Mouse (Mus musculus) erythroid progenitor cell, adult 5-6 weeks (primary cell): Measurements from ENCODE around the gene Slc17a7. TPM values are rescaled to one million over a fixed set of nuclear protein-coding genes. Genes with fewer than 3 reads are reported as not detected.

ENCODE experiments used
- ATAC-seq: replicated peaks from 2 replicates; pipeline ENCODE4 v1.8.0; 2016; ENCODE audit warnings: moderate number of reproducible peaks, mild to moderate bottlenecking, moderate TSS enrichment, inconsistent platforms; ENCODE audit not compliant: poor library complexity, low FRiP score, severe bottlenecking
- total RNA-seq, 2 experiments: library from RNA; stranded (forward) in 1 of 2; stranded (reverse) in 1 of 2; fragments of 150-400 nt in 1 of 2; fragments of 186-747, 209-891 nt in 1 of 2; gene quantifications; 2 replicates each; pipeline versions ENCODE4 v1.2.3 to v1.2.4; 2015 to 2017; ENCODE audit warnings: low replicate concordance in 2 of 2

Slc17a7 gene
- total RNA-seq, 2 experiments from 2014 or later, result not detected

- no peak for ATAC-seq
Observed at GRCm38 (mm10) chr7:45129776-45130512, 33.8 kb upstream of the Slc17a7 start.

GRCm38 (mm10) chr7:45131850-45132249, 31.9 kb upstream of the Slc17a7 start:
- ATAC-seq, result no peak

GRCm38 (mm10) chr7:45133446-45134159, 30.1 kb upstream of the Slc17a7 start:
- no peak for ATAC-seq

GRCm38 (mm10) chr7:45134544-45135026, 29.2 kb upstream of the Slc17a7 start:
- ATAC-seq, result peak; percentile 41

- 0 out of 2 replicates have a peak, but pooled peaks have one; percentile 1 for ATAC-seq
Observed at GRCm38 (mm10) chr7:45135370-45135769, 28.4 kb upstream of the Slc17a7 start.

GRCm38 (mm10) chr7:45135993-45136567, 27.7 kb upstream of the Slc17a7 start, which contains the start of the genes Gm45713 and Flt3l:
TSS of gene Gm45713 (minus strand) at chr7:45136231.
TSS of gene Flt3l (minus strand) at chr7:45136432.
- ATAC-seq, result peak; percentile 85

- ATAC-seq, result no peak
Observed at GRCm38 (mm10) chr7:45137171-45138006, 26.4 kb upstream of the Slc17a7 start.

GRCm38 (mm10) chr7:45138403-45138802, 25.3 kb upstream of the Slc17a7 start:
- ATAC-seq, result no peak

- no peak for ATAC-seq
Observed at GRCm38 (mm10) chr7:45139904-45140723, 23.6 kb upstream of the Slc17a7 start.

- no peak for ATAC-seq
Observed at GRCm38 (mm10) chr7:45141319-45141718, 22.4 kb upstream of the Slc17a7 start.

- ATAC-seq, result no peak
Observed at GRCm38 (mm10) chr7:45141914-45142313, 21.8 kb upstream of the Slc17a7 start.

- no peak for ATAC-seq
Observed at GRCm38 (mm10) chr7:45144368-45145174, 19.2 kb upstream of the Slc17a7 start.

- ATAC-seq, result no peak
Observed at GRCm38 (mm10) chr7:45145460-45145859, 18.3 kb upstream of the Slc17a7 start.

GRCm38 (mm10) chr7:45147267-45147666, 16.5 kb upstream of the Slc17a7 start:
- ATAC-seq, result no peak

- no peak for ATAC-seq
Observed at GRCm38 (mm10) chr7:45147899-45148298, 15.8 kb upstream of the Slc17a7 start.

- ATAC-seq, result no peak
Observed at GRCm38 (mm10) chr7:45148534-45149098, 15.1 kb upstream of the Slc17a7 start.

- ATAC-seq, result no peak
Observed at GRCm38 (mm10) chr7:45149545-45149944, 14.2 kb upstream of the Slc17a7 start.

GRCm38 (mm10) chr7:45150321-45150720, 13.4 kb upstream of the Slc17a7 start:
- no peak for ATAC-seq
